Mouse (Mus musculus) telencephalon, adult 2 months (tissue): ENCODE results near the gene Crtc3.
A peak's percentile ranks its signal among the peaks of the same experiment; 100 is the strongest.

Source experiments
- DNase-seq: peaks from one replicate; pipeline ENCODE4 v3.0.0-alpha.2; 2011; ENCODE audit warnings: low read depth, low spot score

Crtc3 gene

DNA sequence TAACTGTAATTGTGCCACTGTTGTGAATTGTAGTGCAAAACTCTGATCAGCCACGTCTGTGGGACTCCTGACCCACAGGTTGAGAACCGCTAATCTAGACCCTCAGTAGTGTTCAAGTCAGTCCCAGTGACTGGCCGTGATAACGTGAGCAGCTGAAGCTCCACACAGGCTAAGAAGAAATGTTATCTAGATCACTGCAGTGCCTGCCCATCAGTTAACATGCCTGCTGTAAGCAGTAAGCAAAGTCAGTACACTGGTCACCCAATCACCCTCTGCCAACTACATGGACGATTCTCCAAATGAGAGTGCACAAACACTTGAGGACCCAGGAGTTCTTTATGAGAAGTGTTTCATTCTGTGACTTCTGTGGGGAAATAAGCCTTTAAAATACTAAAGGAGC is 3.0 kb downstream of the Crtc3 start:
- no peak for DNase-seq

DNA sequence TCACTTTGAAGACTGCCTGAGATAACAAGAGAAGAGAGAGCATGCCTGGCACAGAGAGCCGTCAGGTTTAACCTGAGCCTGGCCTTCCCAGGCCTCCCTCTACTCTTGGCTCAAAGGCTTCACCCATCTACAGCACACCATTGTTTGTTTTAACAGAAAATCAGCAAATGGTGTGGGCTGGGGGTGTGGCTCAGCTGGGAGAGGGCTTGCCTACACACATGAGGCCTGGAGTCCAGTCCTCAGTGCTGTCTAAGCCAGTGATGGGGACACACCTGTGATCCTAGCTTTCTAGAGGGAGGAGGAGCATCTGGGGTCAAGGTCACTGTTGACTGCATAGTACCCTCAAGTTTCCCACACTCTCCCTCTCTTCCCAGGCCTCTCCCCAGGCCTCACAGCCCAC is 6.0 kb downstream of the Crtc3 start:
- DNase-seq = no peak

DNA sequence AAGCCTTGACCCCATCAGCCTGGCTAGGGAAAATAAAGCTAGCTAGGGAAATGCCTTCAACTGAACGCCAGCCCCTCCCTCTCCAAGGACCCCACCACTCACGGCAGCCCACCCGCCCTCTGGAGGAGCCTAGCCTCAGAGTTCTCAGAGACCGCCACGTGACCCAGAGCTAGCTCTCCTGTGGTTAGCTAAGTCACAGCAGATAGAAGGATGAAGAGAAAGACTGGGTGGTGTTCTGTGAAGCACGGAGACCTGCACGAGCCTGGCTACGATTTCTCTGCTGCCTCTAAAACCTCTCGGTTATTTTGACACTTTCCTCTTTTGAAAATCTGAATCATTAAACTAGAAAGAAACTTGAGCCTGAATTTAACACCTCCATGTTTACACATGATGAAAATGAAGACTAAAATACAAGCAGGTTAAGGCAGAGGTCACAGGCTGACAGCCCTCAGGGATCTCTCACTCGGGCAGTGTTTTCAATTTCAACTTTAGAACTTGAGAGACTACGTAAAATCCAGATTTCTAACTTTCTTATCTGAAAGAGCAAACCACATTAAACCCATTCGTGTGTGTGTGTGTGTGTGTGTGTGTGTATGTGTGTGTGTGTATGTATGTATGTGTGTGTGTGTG is 8.3 kb downstream of the Crtc3 start:
- DNase-seq = no peak

DNA sequence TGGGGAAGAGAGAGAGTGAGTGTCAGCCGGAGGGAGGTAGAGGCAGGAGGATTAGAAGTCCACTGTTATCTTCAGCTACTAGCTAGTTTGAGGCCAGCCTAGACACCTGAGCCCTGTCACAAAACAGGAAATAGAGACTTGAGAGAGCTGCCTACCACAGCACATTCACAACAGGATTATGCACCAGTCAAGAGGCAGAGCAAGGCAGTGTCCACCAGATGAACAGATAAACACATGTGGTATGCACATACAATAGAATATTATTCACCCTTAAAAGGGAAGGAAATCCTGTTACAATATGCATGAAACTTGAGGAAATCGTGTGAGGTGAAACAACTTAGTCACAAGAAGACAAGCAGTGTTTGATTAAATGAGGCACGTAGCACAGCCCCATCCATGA is 16.4 kb downstream of the Crtc3 start:
- no peak for DNase-seq

DNA sequence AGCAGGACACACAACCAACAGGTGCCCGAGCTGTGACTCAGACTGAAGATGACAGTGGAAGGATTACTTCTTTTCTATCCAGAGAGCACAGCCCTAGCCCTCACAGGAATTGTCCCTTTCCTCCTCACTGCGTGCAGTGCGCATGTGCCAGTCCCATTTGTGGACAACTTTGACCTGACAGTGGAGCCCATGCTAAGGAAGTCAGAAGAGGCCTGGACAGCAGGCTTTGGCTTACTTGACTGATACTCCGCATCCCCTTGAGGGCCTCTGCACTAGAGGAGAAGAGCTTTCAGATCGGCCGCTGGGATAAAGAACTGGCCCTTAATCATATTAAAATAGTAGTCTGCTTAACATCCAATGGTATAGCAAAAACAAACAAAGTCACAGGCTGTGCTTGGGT is 17.8 kb downstream of the Crtc3 start:
- no peak for DNase-seq

- DNase-seq = no peak
Measured at GRCm38 (mm10) chr7:80667190-80667589, 21.5 kb downstream of the Crtc3 start.

DNA sequence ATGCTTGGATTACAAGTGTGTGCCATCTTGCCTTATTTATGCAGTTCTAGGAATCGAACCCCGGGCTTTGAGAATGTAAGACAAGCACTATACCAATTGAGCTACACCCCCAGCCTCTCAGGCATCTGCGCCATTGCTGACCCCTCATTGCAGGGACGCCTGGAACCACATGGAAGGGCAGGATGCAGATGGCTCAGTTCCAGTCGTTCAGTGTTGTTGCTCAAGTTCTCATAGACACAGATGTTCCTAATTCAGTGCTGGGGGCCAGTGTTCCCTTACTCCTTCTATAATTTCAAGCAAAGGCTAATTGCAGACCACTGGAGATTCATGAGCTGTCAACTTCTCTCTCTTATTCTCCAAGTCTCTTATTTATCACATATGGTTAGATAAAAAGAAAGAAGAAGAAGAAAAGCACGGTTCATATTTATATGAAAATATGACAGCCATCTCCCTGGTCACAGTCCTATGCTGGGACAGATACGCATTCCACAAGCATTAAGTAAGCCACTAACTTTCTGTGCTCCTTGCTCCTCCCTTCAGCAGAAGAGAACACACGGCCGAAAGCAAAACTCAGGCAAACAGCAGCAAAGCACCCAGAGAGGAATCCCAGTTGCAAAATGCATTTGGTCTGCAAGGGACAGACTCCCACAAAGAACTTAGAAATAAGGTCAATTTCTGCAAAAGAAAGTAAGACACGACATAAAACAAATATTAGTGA is 22.3 kb downstream of the Crtc3 start:
- no peak for DNase-seq

DNA sequence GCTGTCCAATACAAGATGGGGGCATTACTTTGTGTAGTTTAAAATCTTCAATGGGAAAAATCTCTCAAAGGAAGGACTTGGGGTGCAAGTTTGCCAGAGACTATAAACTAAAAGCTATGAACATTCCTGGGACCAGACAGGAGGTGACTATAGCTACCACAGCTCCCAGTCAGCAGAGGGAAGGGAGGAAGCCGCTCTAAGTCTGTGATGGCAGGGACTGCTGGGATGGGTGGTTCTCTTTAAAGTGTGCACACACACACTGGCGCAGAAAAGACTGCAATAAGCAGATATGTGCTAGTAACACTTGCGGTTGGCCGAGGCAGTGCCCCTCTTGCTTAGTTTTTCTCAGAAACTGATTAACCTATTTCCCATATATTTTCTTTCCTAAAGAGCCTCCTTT is 27.6 kb downstream of the Crtc3 start:
- DNase-seq = no peak

DNA sequence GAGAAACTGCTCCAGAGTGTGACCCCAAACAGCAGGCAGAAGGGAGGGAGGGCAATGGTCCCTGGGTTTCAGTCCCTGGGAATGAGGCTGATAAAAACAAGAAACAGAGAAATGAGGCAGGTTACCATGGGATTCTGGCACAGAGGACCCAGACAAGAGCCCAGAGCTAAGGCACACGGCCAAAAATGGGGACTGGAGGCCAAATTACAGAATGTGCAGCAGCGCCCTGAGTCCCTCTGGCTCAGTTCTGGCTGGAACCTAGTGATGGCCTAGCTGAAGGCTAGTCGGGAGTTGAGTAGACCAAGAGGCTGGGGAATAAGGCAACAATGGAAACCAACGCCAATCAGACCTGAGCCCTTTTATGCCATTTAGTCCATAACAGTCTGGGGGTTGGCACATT is 28.1 kb downstream of the Crtc3 start:
- DNase-seq = no peak

DNA sequence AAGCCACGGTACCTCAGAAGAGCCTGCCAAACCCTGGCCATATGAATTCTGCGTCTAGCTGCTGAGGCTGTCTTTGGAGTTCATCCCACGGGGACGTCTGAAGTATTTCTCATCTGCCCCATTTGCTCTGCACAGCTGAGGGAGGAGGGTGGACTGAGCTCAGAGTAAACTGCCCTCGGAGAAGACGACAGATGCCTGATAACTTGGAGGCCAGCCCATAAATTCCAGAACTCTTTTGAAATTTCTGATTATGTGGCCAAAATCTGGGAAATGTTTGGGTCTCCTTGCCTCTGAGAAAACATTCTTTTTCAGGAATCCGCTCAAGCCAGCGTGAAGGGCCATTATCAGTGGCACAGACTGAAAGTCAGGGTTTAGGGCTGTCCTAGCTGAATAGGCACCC is 30.8 kb downstream of the Crtc3 start:
- no peak for DNase-seq

DNA sequence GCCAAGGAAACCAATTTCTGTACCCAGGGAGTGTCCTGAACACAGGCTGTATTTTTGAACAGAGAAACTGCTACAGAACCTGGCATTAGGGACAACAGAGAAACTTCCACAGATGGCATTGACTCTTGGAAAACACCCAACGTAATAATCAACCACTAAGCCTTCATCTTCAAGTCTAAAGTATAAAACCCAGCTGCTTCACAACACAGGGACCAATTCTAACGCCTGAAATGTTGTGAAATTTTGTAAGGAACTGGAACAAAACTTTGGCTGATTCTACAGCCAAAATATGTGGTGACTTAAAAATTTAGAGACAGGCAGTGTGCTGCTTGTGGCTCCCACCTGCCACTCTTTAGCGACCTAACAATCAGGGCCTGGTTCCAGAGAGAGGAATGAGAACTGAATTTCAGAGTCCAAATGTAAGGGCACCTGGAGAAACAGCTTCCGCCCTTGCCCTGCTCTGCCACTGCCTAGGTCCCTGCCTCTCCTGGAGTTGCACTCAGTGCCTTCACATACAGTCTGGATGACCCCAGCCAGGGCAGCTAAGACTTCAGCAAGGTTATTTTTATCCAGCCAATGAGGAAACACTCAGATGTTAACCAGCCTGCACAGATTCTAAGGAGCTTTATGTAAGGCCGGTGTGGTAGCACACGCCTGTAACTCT is 33.2 kb downstream of the Crtc3 start:
- DNase-seq = peak; percentile 89

GRCm38 (mm10) chr7:80654926-80655325 is 33.8 kb downstream of the Crtc3 start:
- no peak for DNase-seq

DNA sequence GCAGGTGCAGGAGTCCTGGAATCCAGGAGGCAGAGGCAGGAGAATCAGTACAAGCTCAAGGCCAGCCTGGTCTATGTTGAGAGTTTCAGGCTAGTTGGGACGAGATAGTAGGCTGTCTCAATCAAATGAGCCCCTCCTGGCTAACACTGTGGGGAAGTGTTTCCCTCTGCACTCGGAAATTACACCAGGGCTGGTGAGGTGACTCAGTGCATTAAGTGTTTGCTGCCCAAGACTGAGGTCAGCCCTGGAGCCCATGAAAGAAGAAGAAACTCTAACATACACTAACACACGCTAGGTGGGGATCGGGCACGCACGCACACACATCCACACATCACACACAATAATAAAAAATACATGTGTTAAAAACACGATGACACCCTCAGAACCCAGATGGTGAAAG is 34.3 kb downstream of the Crtc3 start:
- no peak for DNase-seq

DNA sequence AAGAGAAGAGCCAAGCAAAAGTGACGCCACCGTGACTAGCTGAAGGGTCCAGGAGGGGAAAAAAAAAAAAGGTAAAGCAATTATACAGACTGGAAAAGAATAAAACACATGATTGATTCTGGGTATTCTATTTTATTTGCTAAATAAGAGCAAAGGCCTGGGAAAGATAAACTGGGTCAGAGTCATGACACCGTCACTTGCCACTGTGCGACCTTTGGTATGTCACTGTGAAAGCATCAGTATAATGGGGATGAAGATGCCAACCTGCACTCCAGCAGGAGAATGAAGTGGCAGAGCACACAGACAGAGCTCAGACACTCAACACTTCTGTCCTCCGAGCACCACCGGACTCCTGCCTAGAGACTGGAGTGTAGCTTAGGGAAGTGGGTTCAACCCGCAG is 34.7 kb downstream of the Crtc3 start:
- no peak for DNase-seq

GRCm38 (mm10) chr7:80653077-80653476 is 35.6 kb downstream of the Crtc3 start:
- no peak for DNase-seq

DNA sequence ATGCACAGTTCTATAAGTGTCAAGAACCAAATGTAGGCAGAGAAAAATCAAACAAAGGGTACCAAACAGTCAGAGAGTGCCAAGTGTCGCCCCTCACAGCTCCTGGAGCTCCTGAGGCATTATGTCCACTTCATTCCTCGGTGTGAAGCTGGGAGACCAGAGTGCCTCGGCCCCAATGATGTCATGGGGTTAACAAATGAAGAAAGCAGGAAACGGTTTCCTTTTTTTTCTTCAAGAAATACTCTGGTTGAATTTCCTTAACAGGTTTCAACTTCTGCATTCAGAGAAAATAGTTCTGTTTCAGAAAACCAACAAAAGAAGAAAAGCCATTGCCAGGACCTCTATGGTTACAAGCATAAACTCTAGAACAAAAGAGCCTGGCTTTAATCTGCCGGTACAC is 36.4 kb downstream of the Crtc3 start:
- no peak for DNase-seq

DNA sequence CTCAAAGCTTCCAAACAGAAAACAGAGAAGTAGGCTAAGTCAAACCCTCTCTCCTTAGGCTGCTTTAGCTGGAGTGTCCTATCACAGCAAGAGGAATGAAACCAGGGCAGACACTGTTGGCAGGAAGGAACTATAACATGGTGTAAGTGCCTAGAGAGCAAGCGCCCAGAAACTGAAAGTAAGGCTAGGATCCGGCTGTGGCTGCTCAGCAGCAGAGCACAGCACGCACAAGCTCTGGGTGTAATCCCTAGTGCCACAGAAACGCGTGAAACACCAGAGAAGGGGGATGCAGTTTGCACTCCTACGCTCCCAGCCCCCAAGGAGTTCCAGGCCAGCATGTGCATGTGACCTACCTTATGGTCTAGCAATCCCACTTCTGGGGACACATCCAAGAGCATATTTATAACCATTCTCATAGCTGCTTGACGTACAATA is 41.2 kb downstream of the Crtc3 start:
- peak; percentile 48 for DNase-seq

DNA sequence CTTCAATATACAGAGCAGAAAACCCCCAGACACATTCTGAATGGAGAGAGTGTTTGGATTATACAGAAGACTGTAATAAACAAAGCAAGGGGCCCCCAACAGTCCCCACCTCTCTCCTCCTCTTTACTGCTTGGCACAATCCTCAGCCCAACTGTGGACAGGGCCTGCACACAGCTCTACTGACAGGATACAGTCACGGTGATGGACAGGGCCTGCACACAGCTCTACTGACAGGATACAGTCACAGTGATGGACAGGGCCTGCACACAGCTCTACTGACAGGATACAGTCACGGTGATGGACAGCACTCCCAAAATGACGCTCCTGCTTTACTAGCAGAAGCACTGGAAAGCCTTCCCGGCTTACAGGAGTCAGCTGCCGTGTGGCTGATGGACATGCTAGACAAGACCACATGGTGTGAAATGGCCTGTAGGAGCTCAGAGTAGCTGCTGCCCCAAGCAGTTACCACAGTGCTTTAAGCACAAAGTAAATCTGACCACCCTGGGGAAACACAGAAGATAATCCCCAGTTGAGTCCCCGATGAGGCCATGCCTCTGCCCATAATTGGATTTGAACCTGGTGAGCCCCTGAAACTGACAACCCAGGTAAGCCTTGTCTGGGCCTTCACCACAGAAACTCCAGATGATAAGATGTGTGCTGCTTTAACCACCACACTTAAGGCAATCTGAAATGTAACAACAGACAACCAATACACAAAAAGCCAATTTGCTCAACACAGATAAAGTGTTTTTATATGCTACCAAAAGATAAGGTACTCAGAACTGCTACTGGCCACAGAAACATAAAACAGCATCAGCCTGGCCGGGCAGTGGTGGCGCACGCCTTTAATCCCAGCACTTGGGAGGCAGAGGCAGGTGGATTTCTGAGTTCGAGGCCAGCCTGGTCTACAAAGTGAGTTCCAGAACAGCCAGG is 42.3 kb downstream of the Crtc3 start:
- DNase-seq = no peak

DNA sequence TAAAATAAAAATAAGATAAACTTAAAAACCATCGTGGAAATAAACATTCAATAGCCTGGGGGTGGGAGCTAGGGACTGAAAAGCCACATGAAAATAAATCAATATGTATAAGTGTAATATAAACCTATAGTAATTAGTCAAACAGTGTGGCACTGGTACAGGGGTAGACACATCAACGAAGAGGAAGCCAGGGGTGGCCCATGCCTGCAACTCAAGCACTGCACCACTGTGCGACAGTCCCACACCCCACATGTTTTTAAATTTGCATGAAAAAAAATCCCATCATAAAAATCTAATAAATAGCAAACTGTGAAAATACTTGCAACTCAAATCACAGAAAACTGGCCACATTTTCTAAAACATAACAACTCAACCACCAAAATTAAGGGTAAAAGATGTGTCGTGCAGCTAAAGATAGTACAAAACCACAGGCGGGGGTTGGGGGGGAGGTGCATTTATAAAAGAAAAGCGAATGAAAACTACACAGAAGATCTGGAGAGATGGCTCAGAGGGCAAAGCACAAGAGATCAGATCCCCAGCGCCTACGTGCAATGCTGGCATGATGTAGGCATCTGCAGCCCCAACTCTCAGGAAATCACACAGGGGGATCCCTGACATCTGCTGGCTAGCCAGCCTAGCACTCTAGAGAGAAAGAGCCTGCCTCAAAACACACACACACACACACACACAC is 45.6 kb downstream of the Crtc3 start:
- no peak for DNase-seq

- no peak for DNase-seq
Measured at GRCm38 (mm10) chr7:80642552-80642951, 46.1 kb downstream of the Crtc3 start.

- DNase-seq = no peak
Measured at GRCm38 (mm10) chr7:80641899-80642298, 46.8 kb downstream of the Crtc3 start.
